Mouse (Mus musculus): ENCODE results near the gene Nanos3. TPM values are rescaled to one million over a fixed set of nuclear protein-coding genes. Genes with fewer than 3 reads are reported as not detected.

Nanos3 gene
- polyA plus RNA-seq, 1 experiment from 2014 or later: 6.2 TPM

DNA sequence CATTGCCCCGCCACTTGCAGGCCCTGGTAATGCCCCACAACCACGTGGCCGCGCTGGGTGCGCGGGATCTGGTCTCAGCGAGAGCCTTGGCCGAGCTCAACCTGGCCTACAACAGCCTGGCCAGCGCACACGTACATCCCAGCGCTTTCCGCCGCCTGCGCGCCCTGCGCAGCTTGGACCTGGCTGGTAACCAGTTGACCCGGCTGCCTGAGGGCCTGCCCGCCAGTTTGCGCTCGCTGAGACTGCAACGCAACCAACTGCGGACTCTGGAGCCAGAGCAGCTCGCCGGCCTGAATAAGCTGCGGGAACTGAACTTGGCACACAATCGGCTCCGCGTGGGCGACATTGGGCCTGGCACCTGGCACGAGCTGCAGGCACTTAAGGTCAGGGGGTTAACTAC lies 54.2 kb downstream of the Nanos3 start:
- no peak for DNase-seq (ENCODE audit: low spot score)

DNA sequence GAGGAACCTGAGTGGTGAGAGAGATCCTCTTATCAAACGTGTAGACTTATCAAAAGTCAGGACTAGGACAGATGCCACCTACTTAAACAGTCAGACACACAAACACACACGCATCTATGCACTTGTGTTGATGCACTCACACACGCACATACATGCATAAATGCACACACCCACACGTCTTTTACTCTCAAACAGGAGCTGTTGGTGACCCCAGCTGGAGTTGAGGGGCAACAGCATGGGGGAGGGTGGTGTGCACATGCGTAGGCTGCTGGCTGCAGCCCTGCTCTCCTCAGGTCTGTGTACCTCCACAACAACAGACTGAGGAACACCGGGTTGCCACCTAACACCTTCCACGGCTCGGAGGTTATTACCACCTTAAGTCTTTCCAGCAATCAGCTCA lies 56.7 kb downstream of the Nanos3 start:
- peak; percentile 72 for DNase-seq (ENCODE audit: low spot score)

- peak; percentile 85 for DNase-seq (ENCODE audit: low spot score)
Measured at GRCm38 (mm10) chr8:84127202-84127901, 57.7 kb downstream of the Nanos3 start.

GRCm38 (mm10) chr8:84126742-84127141 lies 58.3 kb downstream of the Nanos3 start:
- DNase-seq (ENCODE audit: low spot score): no peak

DNA sequence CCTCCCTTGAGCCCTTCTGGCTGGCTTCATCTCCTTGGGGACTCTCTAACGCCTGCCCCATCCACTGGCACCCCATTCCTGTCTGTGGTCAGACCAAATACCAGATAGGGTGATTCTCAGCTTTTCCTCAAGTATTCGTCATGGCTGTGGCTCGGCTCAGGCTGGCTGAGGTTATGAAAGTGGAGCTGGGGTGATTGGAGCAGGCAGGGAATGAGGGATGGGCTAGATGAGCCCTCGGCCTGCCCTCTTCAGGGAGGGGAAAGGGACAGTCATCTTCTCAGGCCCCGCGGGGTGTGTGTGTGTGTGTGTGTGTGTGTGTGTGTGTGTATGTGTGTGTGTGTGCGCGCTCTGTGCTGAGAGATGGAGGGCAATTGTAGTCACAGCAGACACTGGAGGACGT lies 59.4 kb downstream of the Nanos3 start, which contains the start of gene Podnl1:
Podnl1 (plus strand) TSS at position 334 of the 400 bp plus-strand sequence.
- DNase-seq (ENCODE audit: low spot score): no peak

MicroRNAs within 50 kb of the gene (microRNA counts, 519-probe panel; counts per million panel counts)
- 4,229 counts per million, percentile 79 among the panel's probes with 10 or more counts for microRNA mmu-miR-181c
- 7,386 counts per million, percentile 95 among the panel's probes with 10 or more counts for microRNA mmu-miR-23a
- microRNA mmu-miR-27a: 7,776 counts per million, percentile 96 among the panel's probes with 10 or more counts

Small RNA genes within 50 kb of the gene (microRNA-seq; reads per million reads assigned to microRNA genes)
- not detected for gene Gm25110 (ENCODE audit: borderline number of aligned reads)
- gene Mir181c (ENCODE audit: borderline number of aligned reads): 9,813 reads per million, percentile 91 among the genes with 10 or more reads in this experiment
- gene Mir181d (ENCODE audit: borderline number of aligned reads): 6,324 reads per million, percentile 89 among the genes with 10 or more reads in this experiment
- 26,645 reads per million, percentile 98 among the genes with 10 or more reads in this experiment for gene Mir23a (ENCODE audit: borderline number of aligned reads)
- not detected for gene Mir24-2 (ENCODE audit: borderline number of aligned reads)
- 1,375 reads per million, percentile 75 among the genes with 10 or more reads in this experiment for gene Mir27a (ENCODE audit: borderline number of aligned reads)
- gene Mir3074-2 (ENCODE audit: borderline number of aligned reads): not detected

Other genes with a start within 250 kb of the Nanos3 start
- 0.10 and 0.18 TPM in 2 replicates for gene Gm10644, start 230.0 kb downstream of the Nanos3 start, polyA plus RNA-seq (2015; fragmentation: Nextera tagmentation; extraction: Ambion mirVana)
- 117 and 135 TPM in 2 replicates for gene Asf1b, start 229.7 kb downstream of the Nanos3 start, polyA plus RNA-seq (2015; fragmentation: Nextera tagmentation; extraction: Ambion mirVana)
- 64.2 and 65.8 TPM in 2 replicates for gene Prkaca, start 212.2 kb downstream of the Nanos3 start, polyA plus RNA-seq (2015; fragmentation: Nextera tagmentation; extraction: Ambion mirVana)
- 10.7 and 11.5 TPM in 2 replicates for gene Samd1, start 187.5 kb downstream of the Nanos3 start, polyA plus RNA-seq (2015; fragmentation: Nextera tagmentation; extraction: Ambion mirVana)
- 0.86 and 1.1 TPM in 2 replicates for gene 1700067K01Rik, start 183.7 kb downstream of the Nanos3 start, polyA plus RNA-seq (2015; fragmentation: Nextera tagmentation; extraction: Ambion mirVana)
- gene 2210011C24Rik, start 173.0 kb downstream of the Nanos3 start, polyA plus RNA-seq (2015; fragmentation: Nextera tagmentation; extraction: Ambion mirVana): 0.23 and 0.60 TPM in 2 replicates
- 5.1 and 5.8 TPM in 2 replicates for gene Palm3, start 163.7 kb downstream of the Nanos3 start, polyA plus RNA-seq (2015; fragmentation: Nextera tagmentation; extraction: Ambion mirVana)
- 20.3 and 20.5 TPM in 2 replicates for gene Il27ra, start 142.6 kb downstream of the Nanos3 start, polyA plus RNA-seq (2015; fragmentation: Nextera tagmentation; extraction: Ambion mirVana)
- gene Rln3, start 140.2 kb downstream of the Nanos3 start, polyA plus RNA-seq (2015; fragmentation: Nextera tagmentation; extraction: Ambion mirVana): 5.3 and 5.7 TPM in 2 replicates
- 0.90 TPM in 2 replicates for gene Gm10643, start 120.1 kb downstream of the Nanos3 start, polyA plus RNA-seq (2015; fragmentation: Nextera tagmentation; extraction: Ambion mirVana)
- gene Rfx1, start 118.4 kb downstream of the Nanos3 start, polyA plus RNA-seq (2015; fragmentation: Nextera tagmentation; extraction: Ambion mirVana): 5.4 and 6.1 TPM in 2 replicates
- gene Dcaf15, start 80.4 kb downstream of the Nanos3 start, polyA plus RNA-seq (2015; fragmentation: Nextera tagmentation; extraction: Ambion mirVana): 14.7 and 18.1 TPM in 2 replicates
- 2.1 and 2.3 TPM in 2 replicates for gene Podnl1, start 59.2 kb downstream of the Nanos3 start, polyA plus RNA-seq (2015; fragmentation: Nextera tagmentation; extraction: Ambion mirVana)
- 18.9 and 20.1 TPM in 2 replicates for gene Cc2d1a, start 37.3 kb downstream of the Nanos3 start, polyA plus RNA-seq (2015; fragmentation: Nextera tagmentation; extraction: Ambion mirVana)
- 1.3 and 1.4 TPM in 2 replicates for gene 4930432K21Rik, start 37.2 kb downstream of the Nanos3 start, polyA plus RNA-seq (2015; fragmentation: Nextera tagmentation; extraction: Ambion mirVana)
- 12.7 and 13.2 TPM in 2 replicates for gene Zswim4, start 51.8 kb upstream of the Nanos3 start, polyA plus RNA-seq (2015; fragmentation: Nextera tagmentation; extraction: Ambion mirVana)
- 403 and 424 TPM in 2 replicates for gene D8Ertd738e, start 64.5 kb upstream of the Nanos3 start, polyA plus RNA-seq (2015; fragmentation: Nextera tagmentation; extraction: Ambion mirVana)
- 80.0 and 85.4 TPM in 2 replicates for gene Mri1, start 72.1 kb upstream of the Nanos3 start, polyA plus RNA-seq (2015; fragmentation: Nextera tagmentation; extraction: Ambion mirVana)
- 19.7 and 24.5 TPM in 2 replicates for gene Ccdc130, start 85.2 kb upstream of the Nanos3 start, polyA plus RNA-seq (2015; fragmentation: Nextera tagmentation; extraction: Ambion mirVana)
- 1.6 and 2.3 TPM in 2 replicates for gene Cacna1a, start 203.2 kb upstream of the Nanos3 start, polyA plus RNA-seq (2015; fragmentation: Nextera tagmentation; extraction: Ambion mirVana)

All from thymus, postnatal 0 days (tissue).